Mouse (Mus musculus) neural tube, embryonic 14.5 days (tissue): Measurements from ENCODE around the gene Csrnp3. TPM values are rescaled to one million over a fixed set of nuclear protein-coding genes. Genes with fewer than 3 reads are reported as not detected.
"Not testable (repeated sequence)": the region's sequence is repeated elsewhere in the genome, so short reads cannot be mapped to it uniquely, and the experiment has no call there.

ENCODE experiments used
- ATAC-seq: fragments of 200-750 bp; cut with Nextera tagmentation; 2 replicates; pipeline ENCODE4 v1.8.0; 2017; ENCODE audit warnings: low read depth, mild to moderate bottlenecking, moderate TSS enrichment, moderate library complexity
- H3K27ac ChIP-seq: fragments of 300-500 bp; sonication (generic); 2 replicates; pipeline ENCODE4 v1.5.1; 2014; ENCODE audit warnings: low read depth, mild to moderate bottlenecking, control low read depth, low read length, moderate library complexity, mixed read lengths
- H3K27me3 ChIP-seq: fragments of 300-500 bp; sonication (generic); 2 replicates; pipeline ENCODE4 v1.6.1; 2014; ENCODE audit warnings: low read length; ENCODE audit not compliant: control insufficient read depth, insufficient read depth
- H3K36me3 ChIP-seq: fragments of 300-500 bp; sonication (generic); 2 replicates; pipeline ENCODE4 v1.6.1; 2014; ENCODE audit warnings: low read length, mixed read lengths; ENCODE audit not compliant: control insufficient read depth, insufficient read depth
- H3K4me1 ChIP-seq: fragments of 300-500 bp; sonication (generic); 2 replicates; pipeline ENCODE4 v1.6.1; 2014; ENCODE audit warnings: low read length; ENCODE audit not compliant: control insufficient read depth, insufficient read depth
- H3K4me2 ChIP-seq: fragments of 300-500 bp; sonication (generic); 2 replicates; pipeline ENCODE4 v1.6.1; 2014; ENCODE audit warnings: mild to moderate bottlenecking, low read depth, low read length, control low read depth
- H3K4me3 ChIP-seq: fragments of 300-500 bp; sonication (generic); 2 replicates; pipeline ENCODE4 v1.5.1; 2014; ENCODE audit warnings: low read depth, low read length, control low read depth, mixed read lengths
- H3K9ac ChIP-seq: fragments of 300-500 bp; sonication (generic); replicated peaks from 2 replicates; pipeline ENCODE4 v1.6.1; 2014; ENCODE audit warnings: low read depth, mild to moderate bottlenecking, control low read depth, low read length, mixed read lengths
- H3K9me3 ChIP-seq: fragments of 300-500 bp; sonication (generic); 2 replicates; pipeline ENCODE4 v1.6.1; 2016; ENCODE audit warnings: low read length; ENCODE audit not compliant: control insufficient read depth
- WGBS: fragments of 180-500 bp; shearing (Covaris S2); extraction: QIAGEN DNeasy Blood & Tissue Kit; methylation state at CpG from one replicate; pipeline ENCODE4 v1.1.7; 2014; 5-methylcytosine and 5-hydroxymethylcytosine counted together
- polyA plus RNA-seq: library from polyadenylated mRNA; unstranded; fragments of >200 nt; fragmentation: Nextera tagmentation; extraction: Ambion mirVana; gene quantifications from 2 replicates; pipeline ENCODE4 v1.2.1, GENCODE M21; 2014

The Csrnp3 gene
- 59.6 and 96.7 TPM in 2 replicates for polyA plus RNA-seq

- peak within 1 kb of the TSS; percentile 64 for H3K4me3 ChIP-seq
- H3K36me3 ChIP-seq = no peaks in the 10 kb centered on the region
- ATAC-seq = peak; percentile 94
- H3K4me2 ChIP-seq = peak within 1 kb of the TSS; percentile 64
- H3K9me3 ChIP-seq = no peaks in the 10 kb centered on the region
- peak within 1 kb of the TSS; percentile 76 for H3K27ac ChIP-seq
- no peaks in the 10 kb centered on the region for H3K27me3 ChIP-seq
- 0 out of 2 replicates have a peak, but pooled peaks cover 7% of the 10 kb centered on the region for H3K4me1 ChIP-seq
- WGBS = under 1% methylated on average over 6 of the region's 6 CpGs
- H3K9ac ChIP-seq = peak within 1 kb of the TSS; percentile 59
Measured at GRCm38 (mm10) chr2:65845551-65845950, at the start of gene Csrnp3. TSS of gene Csrnp3 (plus strand) at chr2:65845767.

- Histone ChIP-seq H3K4me1 (no peaks in the 10 kb centered on the region), H3K9ac (no peak overlapping the region), H3K27ac (no peak overlapping the region), H3K4me2 (no peak overlapping the region), H3K36me3 (no peaks in the 10 kb centered on the region), H3K4me3 (no peak overlapping the region), H3K27me3 (no peaks in the 10 kb centered on the region), H3K9me3 (no peaks in the 10 kb centered on the region)
- 95% methylated on average over 1 of the region's 1 CpGs for WGBS
- ATAC-seq = no peak
Measured at GRCm38 (mm10) chr2:65801054-65801709, 44.4 kb upstream of the Csrnp3 start.

- H3K4me3 ChIP-seq = no peak overlapping the region
- H3K4me2 ChIP-seq = no peak overlapping the region
- no peaks in the 10 kb centered on the region for H3K36me3 ChIP-seq
- no peaks in the 10 kb centered on the region for H3K9me3 ChIP-seq
- H3K4me1 ChIP-seq = no peaks in the 10 kb centered on the region
- H3K9ac ChIP-seq = no peak overlapping the region
- no peak for ATAC-seq
- WGBS = 91% methylated on average over 6 of the region's 6 CpGs
- no peaks in the 10 kb centered on the region for H3K27me3 ChIP-seq
- no peak overlapping the region for H3K27ac ChIP-seq
Measured at GRCm38 (mm10) chr2:65806556-65806955, 39.0 kb upstream of the Csrnp3 start.

- H3K9ac ChIP-seq, H3K36me3 ChIP-seq, H3K9me3 ChIP-seq, H3K27ac ChIP-seq, ATAC-seq, H3K4me3 ChIP-seq, H3K27me3 ChIP-seq, H3K4me2 ChIP-seq, H3K4me1 ChIP-seq: not testable (repeated sequence)
- 87% methylated on average over 6 of the region's 6 CpGs for WGBS
Measured at GRCm38 (mm10) chr2:65811203-65811602, 34.4 kb upstream of the Csrnp3 start.

GRCm38 (mm10) chr2:65818080-65818796 is 27.3 kb upstream of the Csrnp3 start:
- Histone ChIP-seq H3K4me1 (no peaks in the 10 kb centered on the region), H3K9me3 (no peaks in the 10 kb centered on the region), H3K9ac (no peak overlapping the region; the same call in 1 of the 2 replicates), H3K4me2 (peak overlapping the region; percentile 38), H3K36me3 (no peaks in the 10 kb centered on the region), H3K27me3 (no peaks in the 10 kb centered on the region), H3K4me3 (peak overlapping the region; percentile 20), H3K27ac (peak overlapping the region; percentile 65)
- ATAC-seq = peak; percentile 93; the same call in 1 of the 2 replicates
- 36% methylated on average over 20 of the region's 20 CpGs for WGBS

GRCm38 (mm10) chr2:65820114-65820769 is 25.3 kb upstream of the Csrnp3 start:
- Histone ChIP-seq H3K9me3 (no peaks in the 10 kb centered on the region), H3K4me3 (no peak overlapping the region), H3K27ac (no peak overlapping the region), H3K4me1 (no peaks in the 10 kb centered on the region), H3K36me3 (no peaks in the 10 kb centered on the region), H3K9ac (no peak overlapping the region), H3K4me2 (no peak overlapping the region), H3K27me3 (no peaks in the 10 kb centered on the region)
- WGBS = 91% methylated on average over 4 of the region's 4 CpGs
- no peak for ATAC-seq

- H3K4me3 ChIP-seq = no peak overlapping the region
Measured at GRCm38 (mm10) chr2:65826314-65826713, 19.3 kb upstream of the Csrnp3 start.

GRCm38 (mm10) chr2:65826801-65827200 is 18.8 kb upstream of the Csrnp3 start:
- no peak for ATAC-seq
- H3K36me3 ChIP-seq = no peaks in the 10 kb centered on the region
- H3K9ac ChIP-seq = no peak overlapping the region
- H3K4me3 ChIP-seq = no peak overlapping the region
- no peaks in the 10 kb centered on the region for H3K9me3 ChIP-seq
- no peak overlapping the region for H3K27ac ChIP-seq
- no peaks in the 10 kb centered on the region for H3K4me1 ChIP-seq
- no peak overlapping the region for H3K4me2 ChIP-seq
- 84% methylated on average over 6 of the region's 6 CpGs for WGBS
- H3K27me3 ChIP-seq = no peaks in the 10 kb centered on the region

More at GRCm38 (mm10) chr2:65826314-65826713, 19.3 kb upstream of the Csrnp3 start:
- H3K9ac ChIP-seq = no peak overlapping the region
- no peak overlapping the region for H3K4me2 ChIP-seq
- no peaks in the 10 kb centered on the region for H3K4me1 ChIP-seq
- no peaks in the 10 kb centered on the region for H3K27me3 ChIP-seq
- H3K27ac ChIP-seq = no peak overlapping the region
- 91% methylated on average over 2 of the region's 2 CpGs for WGBS
- no peaks in the 10 kb centered on the region for H3K36me3 ChIP-seq
- no peak for ATAC-seq
- no peaks in the 10 kb centered on the region for H3K9me3 ChIP-seq

GRCm38 (mm10) chr2:65828699-65829098 is 16.9 kb upstream of the Csrnp3 start:
- Histone ChIP-seq H3K9me3 (no peaks in the 10 kb centered on the region), H3K4me1 (no peaks in the 10 kb centered on the region; the same call in 1 of the 2 replicates), H3K4me3 (no peak overlapping the region), H3K4me2 (no peak overlapping the region), H3K36me3 (no peaks in the 10 kb centered on the region), H3K9ac (no peak overlapping the region), H3K27ac (no peak overlapping the region), H3K27me3 (no peaks in the 10 kb centered on the region)
- ATAC-seq = no peak
- 94% methylated on average over 1 of the region's 1 CpGs for WGBS
